Mouse (Mus musculus) CH12.LX (cell line): ENCODE results near the gene Rin3. TPM values are rescaled to one million over a fixed set of nuclear protein-coding genes. Genes with fewer than 3 reads are reported as not detected.

Source experiments
- DNase-seq: peaks from one replicate; pipeline ENCODE4 v3.0.0-alpha.2; 2013; ENCODE audit errors: extremely low read depth
- H3K27ac ChIP-seq: 2 replicates; pipeline ENCODE4 v1.5.1; 2012; ENCODE audit warnings: low read depth, mild to moderate bottlenecking, control low read depth, moderate library complexity; ENCODE audit not compliant: insufficient read depth
- H3K27me3 ChIP-seq: replicated peaks from 2 replicates; pipeline ENCODE3; 2012; ENCODE audit warnings: inconsistent platforms
- H3K36me3 ChIP-seq, 2 experiments: replicated peaks in 1 of 2; 2 replicates each; pipeline versions ENCODE3 to v1.6.1; 2012; ENCODE audit warnings: inconsistent platforms in 1 of 2, low read length in 1 of 2, mild to moderate bottlenecking in 1 of 2, mixed read lengths in 1 of 2, moderate library complexity in 1 of 2; ENCODE audit not compliant: control insufficient read depth in 1 of 2, insufficient read depth in 1 of 2
- H3K4me1 ChIP-seq, 2 experiments: 2 replicates each; pipeline ENCODE4 v1.6.1; 2012; ENCODE audit warnings: inconsistent platforms in 1 of 2, moderate library complexity in 1 of 2; ENCODE audit not compliant: insufficient read depth in 2 of 2, control insufficient read depth in 1 of 2
- H3K4me2 ChIP-seq: 2 replicates; pipeline ENCODE4 v1.6.1; 2012; ENCODE audit warnings: low read depth, mild to moderate bottlenecking, control low read depth; ENCODE audit not compliant: poor library complexity, insufficient read depth, severe bottlenecking
- H3K4me3 ChIP-seq, 3 experiments: fragments of 150-350 bp in 1 of 3; sonication (generic) in 1 of 3; replicated peaks in 1 of 3; 2 replicates each; pipeline versions ENCODE3 to v1.5.1; 2011 to 2012; ENCODE audit warnings: low read depth in 2 of 3, low read length in 2 of 3, mild to moderate bottlenecking in 2 of 3, moderate library complexity in 2 of 3, control low read depth in 1 of 3, improper control_type of control experiment in 1 of 3, inconsistent platforms in 1 of 3, mixed read lengths in 1 of 3; ENCODE audit not compliant: poor library complexity in 1 of 3
- H3K79me2 ChIP-seq: replicated peaks from 2 replicates; pipeline ENCODE4 v1.6.1; 2012; ENCODE audit warnings: mild to moderate bottlenecking, moderate library complexity; ENCODE audit not compliant: control insufficient read depth, poor library complexity, insufficient read depth, severe bottlenecking; ENCODE audit errors: extremely low read depth
- H3K9ac ChIP-seq: 2 replicates; pipeline ENCODE4 v1.6.1; 2012; ENCODE audit warnings: low read depth, mild to moderate bottlenecking, control low read depth, moderate library complexity; ENCODE audit not compliant: insufficient read depth
- H3K9me3 ChIP-seq: replicated peaks from 2 replicates; pipeline ENCODE3; 2012; ENCODE audit warnings: low read length, inconsistent platforms, mixed read lengths
- BHLHE40 ChIP-seq: IDR thresholded peaks from 2 replicates; pipeline ENCODE4 v1.6.1; 2011; ENCODE audit warnings: mild to moderate bottlenecking, low read depth, low read length, improper control_type of control experiment
- CTCF ChIP-seq, 2 experiments: IDR thresholded peaks in 1 of 2; conservative IDR thresholded peaks in 1 of 2; 2 replicates each; pipeline ENCODE4 v1.5.1; 2011 to 2012; ENCODE audit warnings: low read depth in 2 of 2, low read length in 2 of 2, improper control_type of control experiment in 1 of 2, inconsistent platforms in 1 of 2, mild to moderate bottlenecking in 1 of 2, moderate library complexity in 1 of 2
- E2F4 ChIP-seq: IDR thresholded peaks from 2 replicates; pipeline ENCODE4 v1.6.1; 2011; ENCODE audit warnings: low read depth, low read length, improper control_type of control experiment; ENCODE audit not compliant: insufficient replicate concordance
- ELF1 ChIP-seq: IDR thresholded peaks from 2 replicates; pipeline ENCODE4 v1.6.1; 2014; ENCODE audit warnings: low read depth, mild to moderate bottlenecking, inconsistent platforms, low read length, improper control_type of control experiment
- ETS1 ChIP-seq: conservative IDR thresholded peaks from 2 replicates; pipeline ENCODE4 v1.6.1; 2012; ENCODE audit warnings: low read depth, mild to moderate bottlenecking, inconsistent platforms, low read length, improper control_type of control experiment, moderate library complexity
- HCFC1 ChIP-seq: IDR thresholded peaks from 2 replicates; pipeline ENCODE4 v1.6.1; 2012; ENCODE audit warnings: low read depth, mild to moderate bottlenecking, inconsistent platforms, low read length, improper control_type of control experiment
- IRF4 ChIP-seq: IDR thresholded peaks from 2 replicates; pipeline ENCODE4 v1.6.1; 2014; ENCODE audit warnings: low read depth, mild to moderate bottlenecking, inconsistent platforms, low read length, improper control_type of control experiment
- KAT2A ChIP-seq: IDR thresholded peaks from 2 replicates; pipeline ENCODE4 v1.6.1; 2012; ENCODE audit warnings: low read length, improper control_type of control experiment, inconsistent platforms; ENCODE audit not compliant: insufficient replicate concordance
- MAFK ChIP-seq: IDR thresholded peaks from 2 replicates; pipeline ENCODE4 v1.6.1; 2011; ENCODE audit warnings: low read length, improper control_type of control experiment; ENCODE audit not compliant: insufficient replicate concordance
- NELFE ChIP-seq: IDR thresholded peaks from 2 replicates; pipeline ENCODE4 v1.6.1; 2011; ENCODE audit warnings: low read depth, low read length, improper control_type of control experiment
- POLR2A ChIP-seq: IDR thresholded peaks from 2 replicates; pipeline ENCODE4 v1.6.1; 2011; ENCODE audit warnings: low read depth, mild to moderate bottlenecking, improper control_type of control experiment, low read length
- POLR2AphosphoS2 ChIP-seq: IDR thresholded peaks from 2 replicates; pipeline ENCODE4 v1.6.1; 2011; ENCODE audit warnings: low read depth, low read length, improper control_type of control experiment
- RAD21 ChIP-seq: IDR thresholded peaks from 2 replicates; pipeline ENCODE4 v1.6.1; 2011; ENCODE audit warnings: low read depth, mild to moderate bottlenecking, low read length, improper control_type of control experiment, moderate library complexity
- SMC3 ChIP-seq: IDR thresholded peaks from 2 replicates; pipeline ENCODE4 v1.6.1; 2011; ENCODE audit warnings: low read depth, low read length, improper control_type of control experiment
- TBP ChIP-seq: conservative IDR thresholded peaks from 2 replicates; pipeline ENCODE4 v1.6.1; 2011; ENCODE audit warnings: low read depth, low read length, improper control_type of control experiment
- TCF12 ChIP-seq: IDR thresholded peaks from 2 replicates; pipeline ENCODE4 v1.6.1; 2014; ENCODE audit warnings: low read depth, mild to moderate bottlenecking, inconsistent platforms, low read length, improper control_type of control experiment
- UBTF ChIP-seq: IDR thresholded peaks from 2 replicates; pipeline ENCODE4 v1.6.1; 2012; ENCODE audit warnings: low read depth, mild to moderate bottlenecking, inconsistent platforms, low read length, improper control_type of control experiment, moderate library complexity
- USF1 ChIP-seq: IDR thresholded peaks from 2 replicates; pipeline ENCODE4 v1.6.1; 2014; ENCODE audit warnings: low read depth, mild to moderate bottlenecking, inconsistent platforms, low read length, improper control_type of control experiment
- USF2 ChIP-seq: conservative IDR thresholded peaks from 2 replicates; pipeline ENCODE4 v1.6.1; 2011; ENCODE audit warnings: low read depth, low read length, improper control_type of control experiment
- ZMIZ1 ChIP-seq: IDR thresholded peaks from 2 replicates; pipeline ENCODE4 v1.6.1; 2012; ENCODE audit warnings: low read depth, mild to moderate bottlenecking, inconsistent platforms, low read length, improper control_type of control experiment
- dilution Hi-C: fragments of 300-500 bp; cut with MboI; formaldehyde crosslinking; loops from 2 replicates; pipeline ENCODE4 v1.14.3; 2020; ENCODE audit warnings: low sequenced_read_pairs; ENCODE audit not compliant: extremely low pct_unique_long_range_greater_than_20kb, extremely low pct_ligation_motif_present
- in situ Hi-C: fragments of 300-500 bp; cut with MboI; formaldehyde crosslinking; loops from 3 replicates; pipeline ENCODE4 v1.14.3; 2019; ENCODE audit warnings: low sequenced_read_pairs, low pct_ligation_motif_present, low pct_unique_long_range_greater_than_20kb, mixed read lengths
- polyA plus RNA-seq: library from polyadenylated mRNA; unstranded; fragments of >175 nt; gene quantifications from 2 replicates; pipeline ENCODE4 v1.2.1, GENCODE M21; 2012; ENCODE audit warnings: low read depth; ENCODE audit not compliant: insufficient read length
- total RNA-seq, 2 experiments: library from RNA; depleted of rRNA; stranded (reverse); fragments of 300-350 nt in 1 of 2; fragments of >200 nt in 1 of 2; gene quantifications; 2 replicates each; pipeline ENCODE4 v1.2.3; 2012 to 2014

The Rin3 gene
- total and polyA plus RNA-seq, 3 experiments = 2.4 to 10.0 (median 8.4) TPM

DNA sequence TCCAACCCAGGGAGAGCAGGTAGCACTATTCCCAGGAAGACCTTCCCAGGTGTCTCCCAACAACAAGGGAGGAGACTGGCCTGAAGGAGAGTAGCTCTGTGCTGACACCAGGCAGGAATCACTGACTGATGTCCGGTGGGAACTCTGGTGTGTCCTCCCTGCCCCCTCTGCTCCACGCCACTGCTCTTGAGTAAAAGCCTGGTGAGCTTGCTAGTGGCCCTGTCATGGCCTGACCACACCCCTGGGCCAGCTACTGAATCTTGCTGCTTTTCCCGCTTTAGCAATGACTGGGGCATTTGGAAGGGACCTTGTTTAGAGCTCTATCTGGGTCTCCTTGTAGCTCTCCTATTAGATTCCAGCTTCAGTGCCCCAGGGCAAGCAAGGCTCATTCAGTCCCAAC lies 59.8 kb downstream of the Rin3 start:
- H3K4me1 ChIP-seq = peaks cover 0 to 11% of the 10 kb centered on the region in 2 experiments; a peak in 2 of 4 replicates
- in situ Hi-C loops = no loop called here
- dilution Hi-C loops = no loop called here

DNA sequence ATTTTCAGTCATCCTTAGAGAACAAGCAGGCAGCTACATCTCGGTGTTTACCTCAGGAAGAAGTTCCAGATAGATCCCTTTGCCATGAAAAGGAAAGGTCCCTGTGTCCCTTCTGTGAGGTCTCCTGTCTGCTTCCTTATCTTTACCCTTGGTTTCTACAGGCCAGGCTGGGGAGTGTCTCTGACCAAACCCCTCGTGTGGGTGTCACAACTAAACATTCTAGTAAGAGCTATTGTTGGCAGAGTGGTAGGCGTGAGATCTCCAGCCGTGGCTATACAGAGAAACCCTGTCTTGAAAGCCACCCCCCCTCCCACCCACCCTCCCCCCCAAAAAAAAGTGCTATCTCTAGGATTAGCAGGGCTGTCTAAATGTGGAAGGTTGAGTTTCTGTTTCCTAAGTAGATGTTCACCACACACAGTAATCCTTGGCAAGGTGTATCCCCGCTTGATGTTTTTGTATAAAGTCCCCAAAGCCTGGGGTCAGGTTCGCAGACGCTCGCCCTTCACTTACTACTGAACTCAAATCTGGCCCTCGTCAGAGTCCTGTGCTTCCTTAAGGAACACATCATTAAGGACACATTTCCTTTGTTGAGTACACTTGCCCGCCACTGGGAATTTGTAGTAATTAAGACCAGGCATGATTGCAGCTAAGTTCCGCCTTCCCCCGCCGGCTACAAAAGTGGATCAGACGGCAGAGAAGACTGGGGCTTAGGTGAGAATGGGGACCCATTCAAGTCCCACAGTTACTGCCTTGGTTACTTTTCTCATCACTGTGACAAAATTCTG lies 62.4 kb downstream of the Rin3 start:
- dilution Hi-C loops (no loop called here), in situ Hi-C loops (no loop called here)
- Histone ChIP-seq H3K4me2 (no peak overlapping the region), H3K9me3 (peaks cover 5% of the 10 kb centered on the region), H3K27ac (no peak overlapping the region), H3K27me3 (no peaks in the 10 kb centered on the region), H3K9ac (no peak overlapping the region), H3K4me1 (peaks cover 8 to 11% of the 10 kb centered on the region in 2 experiments), H3K79me2 (no peaks in the 10 kb centered on the region), H3K4me3 (no peak overlapping the region), H3K36me3 (peaks cover 0 to 38% of the 10 kb centered on the region in 2 experiments)
- DNase-seq = no peak
- TF ChIP-seq HCFC1 (no peak), SMC3 (no peak), ZMIZ1 (no peak), IRF4 (no peak), RAD21 (no peak), CTCF (conservative IDR thresholded peaks at IDR 0.05 in 1 of 2, IDR thresholded peaks at IDR 0.05 in 1 of 2; ENCODE audit: low read depth in 2 of 2, low read length in 2 of 2) (no peak), USF1 (no peak), BHLHE40 (no peak), NELFE (no peak), USF2 (no peak), KAT2A (no peak), TBP (no peak), TCF12 (no peak)

More for the DNA sequence above, 59.8 kb downstream of the Rin3 start:
- Histone ChIP-seq H3K27ac (no peak overlapping the region), H3K79me2 (no peaks in the 10 kb centered on the region), H3K9me3 (peaks cover 6% of the 10 kb centered on the region), H3K9ac (no peak overlapping the region), H3K4me2 (no peak overlapping the region), H3K27me3 (no peaks in the 10 kb centered on the region), H3K36me3 (peaks cover 0 to 35% of the 10 kb centered on the region in 2 experiments), H3K4me3 (no peak overlapping the region)
- DNase-seq = no peak
- TF ChIP-seq POLR2A (no peak), ZMIZ1 (no peak), E2F4 (no peak), MAFK (no peak), POLR2AphosphoS2 (no peak), TBP (no peak), UBTF (no peak), ELF1 (no peak), ETS1 (no peak)
